Mouse (Mus musculus): ENCODE measurements around the gene Usp24. TPM values are rescaled to one million over a fixed set of nuclear protein-coding genes. Genes with fewer than 3 reads are reported as not detected.

The Usp24 gene
- polyA plus RNA-seq (2015; fragmentation: Nextera tagmentation; extraction: Ambion mirVana): 7.8 and 9.3 TPM in 2 replicates

DNA sequence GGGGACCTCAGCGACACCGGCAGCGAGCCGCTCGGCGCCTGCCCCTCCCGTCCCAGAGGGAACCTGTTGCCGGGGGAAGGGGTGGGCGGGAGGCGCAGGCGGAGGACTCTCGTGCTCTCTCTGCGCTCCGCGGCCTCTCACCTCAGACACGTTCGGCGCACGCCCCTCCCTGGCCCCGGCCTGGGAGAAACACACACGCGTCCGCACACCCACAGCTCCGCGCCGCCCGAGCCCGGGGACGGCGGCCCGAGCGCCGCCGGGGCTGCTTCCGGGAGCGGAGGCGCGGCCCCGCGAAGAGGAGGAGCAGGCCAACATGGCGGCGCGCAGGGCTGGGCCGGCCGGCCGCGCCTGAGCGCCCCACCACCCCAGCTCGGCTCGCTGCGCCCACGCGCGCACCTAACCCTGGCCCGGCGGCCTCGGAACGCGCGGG, at the start of gene Usp24:
Usp24 (plus strand) TSS at position 293 of the 430 bp plus-strand sequence.

Other genes starting within 250 kb of the Usp24 start
- gene Pcsk9, start 148.1 kb downstream of the Usp24 start, polyA plus RNA-seq (2015; fragmentation: Nextera tagmentation; extraction: Ambion mirVana): 0.91 and 0.93 TPM in 2 replicates
- 0.10 and 0.39 TPM in 2 replicates for gene Bsnd, start 176.1 kb downstream of the Usp24 start, polyA plus RNA-seq (2015; fragmentation: Nextera tagmentation; extraction: Ambion mirVana)
- gene Dhcr24, start 244.8 kb downstream of the Usp24 start, polyA plus RNA-seq (2015; fragmentation: Nextera tagmentation; extraction: Ambion mirVana): 2.5 and 3.0 TPM in 2 replicates